Mouse (Mus musculus) intestine, postnatal 0 days (tissue): Measurements from ENCODE around the gene Paqr3. TPM values are rescaled to one million over a fixed set of nuclear protein-coding genes. Genes with fewer than 3 reads are reported as not detected.

ENCODE experiments used
- ATAC-seq: fragments of 200-750 bp; cut with Nextera tagmentation; 2 replicates; pipeline ENCODE4 v1.8.0; 2017; ENCODE audit warnings: mild to moderate bottlenecking, moderate TSS enrichment, moderate library complexity
- H3K27ac ChIP-seq: fragments of 300-500 bp; sonication (generic); 2 replicates; pipeline ENCODE4 v1.5.1; 2014; ENCODE audit warnings: mild to moderate bottlenecking, low read depth, low read length, moderate library complexity
- H3K27me3 ChIP-seq: fragments of 300-500 bp; sonication (generic); replicated peaks from 2 replicates; pipeline ENCODE4 v1.6.1; 2014; ENCODE audit warnings: low read length, mixed read lengths; ENCODE audit not compliant: control insufficient read depth, insufficient read depth
- H3K36me3 ChIP-seq: fragments of 300-500 bp; sonication (generic); 2 replicates; pipeline ENCODE4 v1.6.1; 2014; ENCODE audit warnings: mild to moderate bottlenecking, moderate library complexity; ENCODE audit not compliant: control insufficient read depth, insufficient read depth
- H3K4me1 ChIP-seq: fragments of 300-500 bp; sonication (generic); replicated peaks from 2 replicates; pipeline ENCODE4 v1.6.1; 2014; ENCODE audit warnings: antibody characterized with exemption, low read length, mixed read lengths; ENCODE audit not compliant: control insufficient read depth, insufficient read depth
- H3K4me2 ChIP-seq: fragments of 300-500 bp; sonication (generic); replicated peaks from 2 replicates; pipeline ENCODE4 v1.6.1; 2014; ENCODE audit warnings: low read depth, mild to moderate bottlenecking, moderate library complexity
- H3K4me3 ChIP-seq: fragments of 300-500 bp; sonication (generic); 2 replicates; pipeline ENCODE4 v1.5.1; 2014; ENCODE audit warnings: low read depth, low read length
- H3K9ac ChIP-seq: fragments of 300-500 bp; sonication (generic); 2 replicates; pipeline ENCODE4 v1.6.1; 2014; ENCODE audit warnings: mild to moderate bottlenecking, low read depth, low read length
- H3K9me3 ChIP-seq: fragments of 300-500 bp; sonication (generic); 2 replicates; pipeline ENCODE4 v1.6.1; 2016; ENCODE audit warnings: mixed run types; ENCODE audit not compliant: control insufficient read depth
- CTCF ChIP-seq: sonication (generic); IDR thresholded peaks from 2 replicates; pipeline ENCODE4 v1.5.1; 2016; ENCODE audit warnings: low read depth, mild to moderate bottlenecking, control low read depth, antibody characterized with exemption, moderate library complexity
- WGBS: fragments of 180-500 bp; shearing (Covaris S2); extraction: QIAGEN DNeasy Blood & Tissue Kit; methylation state at CpG from one replicate; pipeline ENCODE4 v1.1.7; 2014; 5-methylcytosine and 5-hydroxymethylcytosine counted together
- polyA plus RNA-seq: library from polyadenylated mRNA; unstranded; fragments of >200 nt; fragmentation: Nextera tagmentation; extraction: Ambion mirVana; gene quantifications from 2 replicates; pipeline ENCODE4 v1.2.1, GENCODE M21; 2015

Gene Paqr3
- polyA plus RNA-seq, 1 experiment from 2014 or later: 0.50 TPM

GRCm38 (mm10) chr5:97126005-97126404 lies 14.6 kb upstream of the Paqr3 start:
- TF ChIP-seq CTCF: peak; percentile 81
- WGBS: 15% methylated on average over 4 of the region's 4 CpGs
- Histone ChIP-seq H3K4me1 (no peaks in the 10 kb centered on the region), H3K27me3 (no peaks in the 10 kb centered on the region), H3K9ac (no peak overlapping the region), H3K36me3 (no peaks in the 10 kb centered on the region), H3K9me3 (no peaks in the 10 kb centered on the region), H3K27ac (no peak overlapping the region), H3K4me3 (no peak overlapping the region), H3K4me2 (no peak overlapping the region)
- ATAC-seq: no peak

- Histone ChIP-seq H3K9ac (no peak overlapping the region), H3K27ac (no peak overlapping the region), H3K4me2 (no peak overlapping the region), H3K4me3 (no peak overlapping the region), H3K4me1 (no peaks in the 10 kb centered on the region), H3K9me3 (no peaks in the 10 kb centered on the region), H3K27me3 (no peaks in the 10 kb centered on the region), H3K36me3 (no peaks in the 10 kb centered on the region)
- no peak for ATAC-seq
- WGBS: 74% methylated on average over 10 of the region's 10 CpGs
- TF ChIP-seq CTCF: no peak
Measured at GRCm38 (mm10) chr5:97125459-97125970, 14.1 kb upstream of the Paqr3 start.

GRCm38 (mm10) chr5:97124977-97125376 lies 13.6 kb upstream of the Paqr3 start:
- TF ChIP-seq CTCF: no peak
- Histone ChIP-seq H3K36me3 (no peaks in the 10 kb centered on the region), H3K27ac (no peak overlapping the region), H3K4me2 (no peak overlapping the region), H3K4me3 (no peak overlapping the region), H3K9ac (no peak overlapping the region), H3K4me1 (no peaks in the 10 kb centered on the region), H3K9me3 (no peaks in the 10 kb centered on the region), H3K27me3 (no peaks in the 10 kb centered on the region)
- WGBS: 83% methylated on average over 12 of the region's 12 CpGs
- ATAC-seq: no peak

GRCm38 (mm10) chr5:97110697-97111096 lies 699 bp downstream of the Paqr3 start:
- H3K4me1 ChIP-seq: no peaks in the 10 kb centered on the region
- 23% methylated on average over 5 of the region's 5 CpGs for WGBS
- H3K36me3 ChIP-seq: no peaks in the 10 kb centered on the region
- no peak overlapping the region for H3K27ac ChIP-seq
- no peaks in the 10 kb centered on the region for H3K9me3 ChIP-seq
- H3K9ac ChIP-seq: peak overlapping the region; percentile 40; the same call in 1 of the 2 replicates
- H3K27me3 ChIP-seq: no peaks in the 10 kb centered on the region
- ATAC-seq: no peak
- no peak for TF ChIP-seq CTCF
- H3K4me2 ChIP-seq: peak overlapping the region; percentile 87
- H3K4me3 ChIP-seq: peak overlapping the region; percentile 61

- ATAC-seq: no peak
- 54% methylated on average over 2 of the region's 2 CpGs for WGBS
- H3K36me3 ChIP-seq: no peaks in the 10 kb centered on the region
- no peaks in the 10 kb centered on the region for H3K27me3 ChIP-seq
- no peaks in the 10 kb centered on the region for H3K4me1 ChIP-seq
- no peak overlapping the region for H3K9ac ChIP-seq
- no peaks in the 10 kb centered on the region for H3K9me3 ChIP-seq
- TF ChIP-seq CTCF: no peak
- no peak overlapping the region for H3K4me2 ChIP-seq
- H3K4me3 ChIP-seq: no peak overlapping the region
- no peak overlapping the region for H3K27ac ChIP-seq
Measured at GRCm38 (mm10) chr5:97110133-97110532, 1.3 kb downstream of the Paqr3 start.

GRCm38 (mm10) chr5:97108333-97108732 lies 3.1 kb downstream of the Paqr3 start:
- TF ChIP-seq CTCF: no peak
- Histone ChIP-seq H3K9ac (no peak overlapping the region), H3K4me3 (no peak overlapping the region), H3K27me3 (no peaks in the 10 kb centered on the region), H3K4me2 (no peak overlapping the region), H3K9me3 (no peaks in the 10 kb centered on the region), H3K36me3 (no peaks in the 10 kb centered on the region), H3K27ac (no peak overlapping the region), H3K4me1 (no peaks in the 10 kb centered on the region)
- ATAC-seq: no peak
- WGBS: 86% methylated on average over 5 of the region's 5 CpGs

GRCm38 (mm10) chr5:97099954-97100353 lies 11.4 kb downstream of the Paqr3 start:
- Histone ChIP-seq H3K9ac (no peak overlapping the region), H3K4me2 (no peak overlapping the region), H3K4me3 (no peak overlapping the region), H3K27me3 (no peaks in the 10 kb centered on the region), H3K27ac (no peak overlapping the region), H3K4me1 (no peaks in the 10 kb centered on the region), H3K36me3 (no peaks in the 10 kb centered on the region), H3K9me3 (no peaks in the 10 kb centered on the region)
- WGBS: 86% methylated on average over 8 of the region's 8 CpGs
- TF ChIP-seq CTCF: no peak
- no peak for ATAC-seq
